In genomic region chr13:95323400-95323799, GRCm38 (mm10) we compare ENCODE assay signal across 8 mouse cellular contexts. TPM values are rescaled to one million over a fixed set of nuclear protein-coding genes. Genes with fewer than 3 reads are reported as not detected.
A peak's percentile ranks its signal among the peaks of the same experiment; 100 is the strongest.
DNase-seq lines count a peak whose midpoint lies in the region; ATAC-seq and TF ChIP-seq lines count a peak whose summit lies in the region.

Gene Zbed3 (plus strand): TSS chr13:95323612.

- H3K27ac ChIP-seq in heart, embryonic 13.5 days (replicated peaks), result peak within 1 kb of the TSS; percentile 98
- peak within 1 kb of the TSS; percentile 100 for H3K27ac ChIP-seq in kidney, postnatal 0 days
- H3K27ac ChIP-seq in midbrain, embryonic 11.5 days (ENCODE audit: low read depth, low read length), result no peak within 1 kb of the TSS

- H3K36me3 ChIP-seq in erythroblast, embryonic 14.5 days (ENCODE audit: control insufficient read depth), result no peaks in the 10 kb centered on the region
- H3K36me3 ChIP-seq in heart, embryonic 13.5 days, result 0 out of 2 replicates have a peak, but pooled peaks cover under 1% of the 10 kb centered on the region
- H3K36me3 ChIP-seq in kidney, postnatal 0 days (ENCODE audit: insufficient read depth, low read length), result no peaks in the 10 kb centered on the region
- no peaks in the 10 kb centered on the region for H3K36me3 ChIP-seq in midbrain, embryonic 11.5 days (ENCODE audit: control insufficient read depth, insufficient read depth, low read length)

- peaks cover 31% of the 10 kb centered on the region for H3K27me3 ChIP-seq in erythroblast, embryonic 14.5 days (ENCODE audit: control insufficient read depth)
- no peaks in the 10 kb centered on the region for H3K27me3 ChIP-seq in heart, embryonic 13.5 days (replicated peaks)
- no peaks in the 10 kb centered on the region for H3K27me3 ChIP-seq in kidney, postnatal 0 days (ENCODE audit: insufficient read depth, low read length)
- no peaks in the 10 kb centered on the region for H3K27me3 ChIP-seq in midbrain, embryonic 11.5 days (ENCODE audit: control insufficient read depth, insufficient read depth, low read length)

- DNase-seq in adrenal gland, postnatal 10 days, result no peak
- DNase-seq in kidney, postnatal 0 days (ENCODE audit: low spot score), result no peak
- DNase-seq in midbrain, embryonic 11.5 days (ENCODE audit: low spot score, missing footprints), result peak; percentile 49
- no peak for DNase-seq in cerebellum, adult 8-10 months
- DNase-seq in urinary bladder, adult 18-20 months (ENCODE audit: low spot score in 2 of 2), result no peak

- no peaks in the 10 kb centered on the region for H3K9me3 ChIP-seq in erythroblast, embryonic 14.5 days (ENCODE audit: control insufficient read depth, low read length)
- H3K9me3 ChIP-seq in heart, embryonic 13.5 days, result no peaks in the 10 kb centered on the region
- H3K9me3 ChIP-seq in kidney, postnatal 0 days (replicated peaks; ENCODE audit: low read length), result no peaks in the 10 kb centered on the region
- no peaks in the 10 kb centered on the region for H3K9me3 ChIP-seq in midbrain, embryonic 11.5 days (ENCODE audit: control insufficient read depth, low read length)

- peak within 1 kb of the TSS; percentile 91 for H3K4me2 ChIP-seq in heart, embryonic 13.5 days
- peak within 1 kb of the TSS; percentile 96 for H3K4me2 ChIP-seq in kidney, postnatal 0 days (ENCODE audit: low read length)
- peak within 1 kb of the TSS; percentile 74 for H3K4me2 ChIP-seq in midbrain, embryonic 11.5 days

- WGBS in heart, embryonic 13.5 days, result 81% methylated on average over 6 of the region's 6 CpGs
- 90% methylated on average over 6 of the region's 6 CpGs for WGBS in kidney, postnatal 0 days
- WGBS in midbrain, embryonic 11.5 days, result 90% methylated on average over 6 of the region's 6 CpGs

- no peak for ATAC-seq in erythroblast, adult 5-6 weeks (replicated peaks; ENCODE audit: low FRiP score, poor library complexity, severe bottlenecking)
- ATAC-seq in heart, embryonic 13.5 days (ENCODE audit: extremely low read depth, insufficient number of reproducible peaks, low FRiP score, low TSS enrichment), result no peak
- no peak for ATAC-seq in kidney, postnatal 0 days (replicated peaks; ENCODE audit: low FRiP score, low read depth)
- no peak for ATAC-seq in midbrain, embryonic 11.5 days (ENCODE audit: low FRiP score)

- TF ChIP-seq CTCF in kidney, postnatal 0 days (IDR thresholded peaks at IDR 0.05; ENCODE audit: low read depth), result no peak

- H3K4me1 ChIP-seq in erythroblast, embryonic 14.5 days (ENCODE audit: control insufficient read depth), result peaks cover 8% of the 10 kb centered on the region
- H3K4me1 ChIP-seq in heart, embryonic 13.5 days, result peaks cover 25% of the 10 kb centered on the region
- peaks cover 8% of the 10 kb centered on the region; the same call in 1 of the 2 replicates for H3K4me1 ChIP-seq in kidney, postnatal 0 days (replicated peaks; ENCODE audit: insufficient read depth, low read length)
- peaks cover 20% of the 10 kb centered on the region for H3K4me1 ChIP-seq in midbrain, embryonic 11.5 days (ENCODE audit: control insufficient read depth, insufficient read depth, low read length)

- H3K9ac ChIP-seq in heart, embryonic 13.5 days, result peak within 1 kb of the TSS; percentile 99
- H3K9ac ChIP-seq in kidney, postnatal 0 days (ENCODE audit: low read depth, low read length), result peak within 1 kb of the TSS; percentile 100
- peak within 1 kb of the TSS; percentile 96 for H3K9ac ChIP-seq in midbrain, embryonic 11.5 days (ENCODE audit: low read length)

- peak within 1 kb of the TSS; percentile 63 for H3K4me3 ChIP-seq in erythroblast, embryonic 14.5 days (replicated peaks)
- H3K4me3 ChIP-seq in heart, embryonic 13.5 days, result peak within 1 kb of the TSS; percentile 93
- peak within 1 kb of the TSS; percentile 96 for H3K4me3 ChIP-seq in kidney, postnatal 0 days (replicated peaks; ENCODE audit: low read depth, low read length)
- peak within 1 kb of the TSS; percentile 65 for H3K4me3 ChIP-seq in midbrain, embryonic 11.5 days (ENCODE audit: low read depth, low read length)

RNA-seq across cellular contexts. Expression of gene Zbed3, which starts in this region (rescaled TPM):
- polyA plus RNA-seq in erythroblast, embryonic 14.5 days (2012), result 0.09 and 0.19 TPM in 2 replicates
- 5.9 and 7.7 TPM in 2 replicates for total RNA-seq in erythroblast, adult 5-6 weeks (2015; ENCODE audit: low replicate concordance)
- 1.1 TPM in 1 of 2 replicates, not detected in the other for total RNA-seq in erythroblast, adult 5-6 weeks (2017; ENCODE audit: low replicate concordance)
- 10 to 100 TPM; 34.9 to 36.3 TPM for total RNA-seq in adrenal gland, postnatal 10 days (2021)
- polyA plus RNA-seq in heart, embryonic 13.5 days (2015; fragmentation: Nextera tagmentation; extraction: Ambion mirVana), result 53.4 and 55.7 TPM in 2 replicates
- 72.3 and 73.5 TPM in 2 replicates for polyA plus RNA-seq in kidney, postnatal 0 days (2015; fragmentation: Nextera tagmentation; extraction: Ambion mirVana)
- 45.7 and 48.5 TPM in 2 replicates for polyA plus RNA-seq in midbrain, embryonic 11.5 days (2014; fragmentation: Nextera tagmentation; extraction: Ambion mirVana)

Comparison
In these comparisons a context has a peak if more than half of its experiments do, and no peak if none do; other contexts are left out.
1. RNA of gene Zbed3 (total RNA-seq): 34.9 to 36.3 TPM in adrenal gland, postnatal 10 days; 1.1 to 7.7 TPM in erythroblast, adult 5-6 weeks; every median in the first group is over 4 times any median in the second.
2. RNA of gene Zbed3 (polyA plus RNA-seq): 72.3 to 73.5 TPM in kidney, postnatal 0 days, 53.4 to 55.7 TPM in heart, embryonic 13.5 days and 45.7 to 48.5 TPM in midbrain, embryonic 11.5 days; 0.09 to 0.19 TPM in erythroblast, embryonic 14.5 days; every median in the first group is over 10 times any median in the second.
3. Peak in every context shown above with its lines, with median percentiles within 50 percentile points of each other: H3K4me3 ChIP-seq, H3K4me2 ChIP-seq and H3K9ac ChIP-seq.